Mouse (Mus musculus) kidney, embryonic 14.5 days (tissue): ENCODE data around the gene Vcan. TPM values are rescaled to one million over a fixed set of nuclear protein-coding genes. Genes with fewer than 3 reads are reported as not detected.

Experiments
- ATAC-seq: fragments of 200-750 bp; cut with Nextera tagmentation; 2 replicates; pipeline ENCODE4 v1.8.0; 2017; ENCODE audit warnings: moderate number of reproducible peaks, mild to moderate bottlenecking, moderate TSS enrichment, moderate library complexity; ENCODE audit not compliant: low FRiP score, low TSS enrichment
- H3K27ac ChIP-seq: fragments of 300-500 bp; sonication (generic); 2 replicates; pipeline ENCODE4 v1.5.1; 2014; ENCODE audit warnings: low read depth, mild to moderate bottlenecking, low read length, moderate library complexity, mixed read lengths
- H3K27me3 ChIP-seq: fragments of 300-500 bp; sonication (generic); 2 replicates; pipeline ENCODE4 v1.6.1; 2014; ENCODE audit warnings: mild to moderate bottlenecking, low read length; ENCODE audit not compliant: control insufficient read depth, insufficient read depth
- H3K36me3 ChIP-seq: fragments of 300-500 bp; sonication (generic); 2 replicates; pipeline ENCODE4 v1.6.1; 2014; ENCODE audit warnings: low read length, mixed read lengths; ENCODE audit not compliant: control insufficient read depth, insufficient read depth
- H3K4me1 ChIP-seq: fragments of 300-500 bp; sonication (generic); 2 replicates; pipeline ENCODE4 v1.6.1; 2014; ENCODE audit warnings: low read length, mixed read lengths; ENCODE audit not compliant: control insufficient read depth, insufficient read depth
- H3K4me2 ChIP-seq: fragments of 300-500 bp; sonication (generic); replicated peaks from 2 replicates; pipeline ENCODE4 v1.6.1; 2014; ENCODE audit warnings: low read depth, mild to moderate bottlenecking, low read length
- H3K4me3 ChIP-seq: fragments of 300-500 bp; sonication (generic); 2 replicates; pipeline ENCODE4 v1.5.1; 2014; ENCODE audit warnings: mild to moderate bottlenecking, low read length
- H3K9ac ChIP-seq: fragments of 300-500 bp; sonication (generic); 2 replicates; pipeline ENCODE4 v1.6.1; 2014; ENCODE audit warnings: low read depth, mild to moderate bottlenecking, low read length, moderate library complexity
- H3K9me3 ChIP-seq: fragments of 300-500 bp; sonication (generic); 2 replicates; pipeline ENCODE4 v1.6.1; 2016; ENCODE audit warnings: low read length; ENCODE audit not compliant: control insufficient read depth
- WGBS: fragments of 180-500 bp; shearing (Covaris S2); extraction: QIAGEN DNeasy Blood & Tissue Kit; methylation state at CpG from one replicate; pipeline ENCODE4 v1.1.7; 2014; 5-methylcytosine and 5-hydroxymethylcytosine counted together
- polyA plus RNA-seq: library from polyadenylated mRNA; unstranded; fragments of >200 nt; fragmentation: Nextera tagmentation; extraction: Ambion mirVana; gene quantifications from 2 replicates; pipeline ENCODE4 v1.2.1, GENCODE M21; 2014

The Vcan gene
- polyA plus RNA-seq, 1 experiment from 2014 or later: 121 TPM

- H3K4me1 ChIP-seq: peaks cover 6% of the 10 kb centered on the region; the same call in 1 of the 2 replicates
These were observed 3.3 kb downstream of the Vcan start for GRCm38 (mm10) chr13:89738776-89739695.

GRCm38 (mm10) chr13:89738275-89738674, 4.0 kb downstream of the Vcan start:
- Histone ChIP-seq H3K4me2 (peak overlapping the region; percentile 75; the same call in 1 of the 2 replicates), H3K9ac (no peak overlapping the region), H3K4me1 (peaks cover 6% of the 10 kb centered on the region; the same call in 1 of the 2 replicates), H3K4me3 (peak overlapping the region; percentile 70; the same call in 1 of the 2 replicates), H3K27ac (no peak overlapping the region), H3K9me3 (no peaks in the 10 kb centered on the region), H3K36me3 (no peaks in the 10 kb centered on the region), H3K27me3 (no peaks in the 10 kb centered on the region)
- 34% methylated on average over 2 of the region's 2 CpGs for WGBS
- no peak for ATAC-seq

More at GRCm38 (mm10) chr13:89738776-89739695, 3.3 kb downstream of the Vcan start:
- 2% methylated on average over 31 of the region's 31 CpGs for WGBS
- Histone ChIP-seq H3K27me3 (no peaks in the 10 kb centered on the region), H3K4me3 (peak overlapping the region; percentile 70), H3K27ac (peak overlapping the region; percentile 89), H3K4me2 (peak overlapping the region; percentile 75), H3K9me3 (no peaks in the 10 kb centered on the region), H3K36me3 (no peaks in the 10 kb centered on the region), H3K9ac (peak overlapping the region; percentile 80)
- peak; percentile 81 for ATAC-seq

GRCm38 (mm10) chr13:89735111-89735510, 7.2 kb downstream of the Vcan start:
- Histone ChIP-seq H3K4me1 (peaks cover 6% of the 10 kb centered on the region; the same call in 1 of the 2 replicates), H3K27ac (no peak overlapping the region), H3K9me3 (no peaks in the 10 kb centered on the region), H3K36me3 (no peaks in the 10 kb centered on the region; the same call in 1 of the 2 replicates), H3K9ac (no peak overlapping the region), H3K27me3 (no peaks in the 10 kb centered on the region), H3K4me2 (no peak overlapping the region), H3K4me3 (no peak overlapping the region)
- 56% methylated on average over 5 of the region's 5 CpGs for WGBS
- ATAC-seq: no peak

GRCm38 (mm10) chr13:89726492-89726891, 15.8 kb downstream of the Vcan start:
- no peak overlapping the region for H3K27ac ChIP-seq

GRCm38 (mm10) chr13:89720497-89720896, 21.8 kb downstream of the Vcan start:
- no peak overlapping the region for H3K4me3 ChIP-seq
- no peak overlapping the region for H3K4me2 ChIP-seq
- H3K27ac ChIP-seq: no peak overlapping the region
- H3K9ac ChIP-seq: no peak overlapping the region
- WGBS: 61% methylated on average over 3 of the region's 3 CpGs
- no peaks in the 10 kb centered on the region for H3K27me3 ChIP-seq
- ATAC-seq: no peak
- no peaks in the 10 kb centered on the region for H3K4me1 ChIP-seq
- H3K9me3 ChIP-seq: no peaks in the 10 kb centered on the region
- H3K36me3 ChIP-seq: peaks cover 44% of the 10 kb centered on the region; the same call in 1 of the 2 replicates

More at GRCm38 (mm10) chr13:89726492-89726891, 15.8 kb downstream of the Vcan start:
- H3K27me3 ChIP-seq: no peaks in the 10 kb centered on the region
- no peak overlapping the region for H3K9ac ChIP-seq
- no peak overlapping the region for H3K4me3 ChIP-seq
- H3K9me3 ChIP-seq: no peaks in the 10 kb centered on the region
- no peak for ATAC-seq
- H3K4me2 ChIP-seq: no peak overlapping the region
- 53% methylated on average over 2 of the region's 2 CpGs for WGBS
- H3K4me1 ChIP-seq: no peaks in the 10 kb centered on the region
- peaks cover 38% of the 10 kb centered on the region; the same call in 1 of the 2 replicates for H3K36me3 ChIP-seq

- peaks cover 30% of the 10 kb centered on the region for H3K36me3 ChIP-seq
- H3K9me3 ChIP-seq: no peaks in the 10 kb centered on the region
- no peak overlapping the region for H3K4me3 ChIP-seq
- no peak overlapping the region for H3K9ac ChIP-seq
- H3K4me2 ChIP-seq: no peak overlapping the region
- no peak for ATAC-seq
- no peaks in the 10 kb centered on the region for H3K4me1 ChIP-seq
- 79% methylated on average over 4 of the region's 4 CpGs for WGBS
- H3K27ac ChIP-seq: no peak overlapping the region
- H3K27me3 ChIP-seq: no peaks in the 10 kb centered on the region
These were observed 32.7 kb downstream of the Vcan start for GRCm38 (mm10) chr13:89709497-89710201.

GRCm38 (mm10) chr13:89708151-89708927, 34.0 kb downstream of the Vcan start:
- H3K4me3 ChIP-seq: no peak overlapping the region
- no peak overlapping the region for H3K9ac ChIP-seq
- no peak for ATAC-seq
- peaks cover 42% of the 10 kb centered on the region for H3K36me3 ChIP-seq
- H3K9me3 ChIP-seq: no peaks in the 10 kb centered on the region
- H3K4me1 ChIP-seq: no peaks in the 10 kb centered on the region
- H3K4me2 ChIP-seq: no peak overlapping the region; the same call in 1 of the 2 replicates
- no peaks in the 10 kb centered on the region for H3K27me3 ChIP-seq
- H3K27ac ChIP-seq: no peak overlapping the region
- WGBS: 54% methylated on average over 7 of the region's 7 CpGs

GRCm38 (mm10) chr13:89702395-89702794, 39.9 kb downstream of the Vcan start:
- 87% methylated on average over 4 of the region's 4 CpGs for WGBS

More at GRCm38 (mm10) chr13:89702395-89702794, 39.9 kb downstream of the Vcan start:
- H3K4me3 ChIP-seq: no peak overlapping the region
- H3K9ac ChIP-seq: no peak overlapping the region
- no peaks in the 10 kb centered on the region for H3K4me1 ChIP-seq
- peaks cover 3% of the 10 kb centered on the region; the same call in 1 of the 2 replicates for H3K9me3 ChIP-seq
- H3K27ac ChIP-seq: no peak overlapping the region
- no peak overlapping the region for H3K4me2 ChIP-seq
- ATAC-seq: no peak
- H3K27me3 ChIP-seq: no peaks in the 10 kb centered on the region
- peaks cover 53% of the 10 kb centered on the region for H3K36me3 ChIP-seq
